Mouse (Mus musculus) heart, embryonic 14.5 days (tissue): ENCODE measurements around the gene Zfp64. TPM values are rescaled to one million over a fixed set of nuclear protein-coding genes. Genes with fewer than 3 reads are reported as not detected.

Experiments
- ATAC-seq: fragments of 200-750 bp; cut with Nextera tagmentation; 2 replicates; pipeline ENCODE4 v1.8.0; 2017; ENCODE audit warnings: low read depth, moderate TSS enrichment; ENCODE audit not compliant: insufficient number of reproducible peaks, insufficient read depth, low FRiP score
- H3K27ac ChIP-seq, 2 experiments: fragments of 200-500 bp in 1 of 2; fragments of 300-500 bp in 1 of 2; sonication (generic) in 1 of 2; replicated peaks in 1 of 2; 2 replicates each; pipeline ENCODE4 v1.5.1; 2012 to 2014; ENCODE audit warnings: low read depth in 2 of 2, low read length in 2 of 2, control low read depth in 1 of 2, mild to moderate bottlenecking in 1 of 2, mixed read lengths in 1 of 2; ENCODE audit not compliant: control insufficient read depth in 1 of 2, insufficient read depth in 1 of 2
- H3K27me3 ChIP-seq: fragments of 300-500 bp; sonication (generic); 2 replicates; pipeline ENCODE4 v1.6.1; 2014; ENCODE audit warnings: mild to moderate bottlenecking, low read length, control low read depth; ENCODE audit not compliant: control insufficient read depth, insufficient read depth
- H3K36me3 ChIP-seq: fragments of 300-500 bp; sonication (generic); 2 replicates; pipeline ENCODE4 v1.6.1; 2014; ENCODE audit warnings: mild to moderate bottlenecking, control low read depth, low read length, mixed read lengths; ENCODE audit not compliant: control insufficient read depth, insufficient read depth
- H3K4me1 ChIP-seq, 2 experiments: fragments of 200-500 bp in 1 of 2; fragments of 300-500 bp in 1 of 2; sonication (generic) in 1 of 2; 2 replicates each; pipeline ENCODE4 v1.6.1; 2012 to 2014; ENCODE audit warnings: low read length in 2 of 2, control low read depth in 1 of 2, mixed read lengths in 1 of 2; ENCODE audit not compliant: control insufficient read depth in 2 of 2, insufficient read depth in 2 of 2
- H3K4me2 ChIP-seq: fragments of 300-500 bp; sonication (generic); 2 replicates; pipeline ENCODE4 v1.6.1; 2014; ENCODE audit warnings: mild to moderate bottlenecking, low read length
- H3K4me3 ChIP-seq, 2 experiments: fragments of 200-500 bp in 1 of 2; fragments of 300-500 bp in 1 of 2; sonication (generic) in 1 of 2; 2 replicates each; pipeline ENCODE4 v1.5.1; 2012 to 2014; ENCODE audit warnings: low read length in 2 of 2, mild to moderate bottlenecking in 2 of 2, control low read depth in 1 of 2, low read depth in 1 of 2, moderate library complexity in 1 of 2; ENCODE audit not compliant: control insufficient read depth in 1 of 2, insufficient read depth in 1 of 2
- H3K9ac ChIP-seq: fragments of 300-500 bp; sonication (generic); 2 replicates; pipeline ENCODE4 v1.6.1; 2014; ENCODE audit warnings: mild to moderate bottlenecking, low read length
- H3K9me3 ChIP-seq: fragments of 300-500 bp; sonication (generic); 2 replicates; pipeline ENCODE4 v1.6.1; 2016; ENCODE audit warnings: low read length, control low read depth; ENCODE audit not compliant: control insufficient read depth
- WGBS: fragments of 180-500 bp; shearing (Covaris S2); extraction: QIAGEN DNeasy Blood & Tissue Kit; methylation state at CpG from one replicate; pipeline ENCODE4 v1.1.7; 2014; 5-methylcytosine and 5-hydroxymethylcytosine counted together
- polyA plus RNA-seq: library from polyadenylated mRNA; unstranded; fragments of >200 nt; fragmentation: Nextera tagmentation; extraction: Ambion mirVana; gene quantifications from 2 replicates; pipeline ENCODE4 v1.2.1, GENCODE M21; 2014

The Zfp64 gene
- polyA plus RNA-seq, 1 experiment from 2014 or later = 15.3 TPM

GRCm38 (mm10) chr2:168944011-168944410 lies 11.4 kb downstream of the Zfp64 start:
- Histone ChIP-seq H3K4me1 (no peaks in the 10 kb centered on the region), H3K9ac (no peak overlapping the region), H3K36me3 (peaks cover 82% of the 10 kb centered on the region), H3K4me3 (no peak overlapping the region), H3K27me3 (no peaks in the 10 kb centered on the region), H3K27ac (no peak overlapping the region), H3K4me2 (no peak overlapping the region), H3K9me3 (no peaks in the 10 kb centered on the region)
- ATAC-seq = no peak
- 85% methylated on average over 4 of the region's 4 CpGs for WGBS

GRCm38 (mm10) chr2:168939941-168940340 lies 15.4 kb downstream of the Zfp64 start:
- H3K27ac ChIP-seq = no peak overlapping the region
- H3K9me3 ChIP-seq = no peaks in the 10 kb centered on the region
- H3K4me1 ChIP-seq = no peaks in the 10 kb centered on the region
- no peak overlapping the region for H3K9ac ChIP-seq
- no peak overlapping the region for H3K4me2 ChIP-seq
- peaks cover 72% of the 10 kb centered on the region for H3K36me3 ChIP-seq
- H3K27me3 ChIP-seq = no peaks in the 10 kb centered on the region
- whole genome bisulfite sequencing = 97% methylated on average over 8 of the region's 8 CpGs
- no peak overlapping the region for H3K4me3 ChIP-seq
- no peak for ATAC-seq

- Histone ChIP-seq H3K27ac (no peak overlapping the region), H3K36me3 (peaks cover 72% of the 10 kb centered on the region), H3K9ac (no peak overlapping the region), H3K4me3 (no peak overlapping the region), H3K4me1 (no peaks in the 10 kb centered on the region), H3K9me3 (no peaks in the 10 kb centered on the region), H3K27me3 (no peaks in the 10 kb centered on the region), H3K4me2 (no peak overlapping the region)
- 90% methylated on average over 10 of the region's 10 CpGs for WGBS
- no peak for ATAC-seq
Observed at GRCm38 (mm10) chr2:168939261-168939933, 16.0 kb downstream of the Zfp64 start.

- Histone ChIP-seq H3K27me3 (no peaks in the 10 kb centered on the region), H3K4me3 (no peak overlapping the region), H3K9me3 (no peaks in the 10 kb centered on the region), H3K4me1 (no peaks in the 10 kb centered on the region), H3K9ac (no peak overlapping the region), H3K36me3 (peaks cover 78% of the 10 kb centered on the region), H3K27ac (no peak overlapping the region), H3K4me2 (no peak overlapping the region)
- 90% methylated on average over 6 of the region's 6 CpGs for WGBS
- no peak for ATAC-seq
Observed at GRCm38 (mm10) chr2:168936896-168937295, 18.5 kb downstream of the Zfp64 start.

GRCm38 (mm10) chr2:168935165-168935564 lies 20.2 kb downstream of the Zfp64 start:
- no peak for ATAC-seq
- Histone ChIP-seq H3K27ac (no peak overlapping the region), H3K4me3 (no peak overlapping the region), H3K27me3 (no peaks in the 10 kb centered on the region), H3K4me2 (no peak overlapping the region), H3K36me3 (peaks cover 83% of the 10 kb centered on the region), H3K9me3 (no peaks in the 10 kb centered on the region), H3K9ac (no peak overlapping the region), H3K4me1 (no peaks in the 10 kb centered on the region)
- 84% methylated on average over 35 of the region's 35 CpGs for WGBS

- no peak overlapping the region for H3K27ac ChIP-seq
- H3K9me3 ChIP-seq = no peaks in the 10 kb centered on the region
- no peak overlapping the region for H3K4me3 ChIP-seq
- no peak overlapping the region for H3K4me2 ChIP-seq
- no peak overlapping the region for H3K9ac ChIP-seq
- no peak for ATAC-seq
- WGBS = 88% methylated on average over 14 of the region's 14 CpGs
- no peaks in the 10 kb centered on the region for H3K27me3 ChIP-seq
- no peaks in the 10 kb centered on the region for H3K4me1 ChIP-seq
- peaks cover 64% of the 10 kb centered on the region for H3K36me3 ChIP-seq
Observed at GRCm38 (mm10) chr2:168931686-168932085, 23.7 kb downstream of the Zfp64 start.

- Histone ChIP-seq H3K4me2 (no peak overlapping the region), H3K36me3 (peaks cover 66% of the 10 kb centered on the region), H3K27me3 (no peaks in the 10 kb centered on the region), H3K9me3 (no peaks in the 10 kb centered on the region), H3K4me1 (no peaks in the 10 kb centered on the region), H3K4me3 (no peak overlapping the region), H3K9ac (no peak overlapping the region), H3K27ac (no peak overlapping the region)
- WGBS = 29% methylated on average over 10 of the region's 10 CpGs
- no peak for ATAC-seq
Observed at GRCm38 (mm10) chr2:168929691-168930090, 25.7 kb downstream of the Zfp64 start.

- Histone ChIP-seq H3K27ac (no peak overlapping the region), H3K4me3 (no peak overlapping the region), H3K36me3 (peaks cover 43% of the 10 kb centered on the region)
Observed at GRCm38 (mm10) chr2:168927401-168927800, 28.0 kb downstream of the Zfp64 start.

More at GRCm38 (mm10) chr2:168927401-168927800, 28.0 kb downstream of the Zfp64 start:
- no peak for ATAC-seq
- no peak overlapping the region for H3K4me2 ChIP-seq
- H3K9ac ChIP-seq = no peak overlapping the region
- H3K27me3 ChIP-seq = no peaks in the 10 kb centered on the region
- H3K9me3 ChIP-seq = no peaks in the 10 kb centered on the region
- no peaks in the 10 kb centered on the region for H3K4me1 ChIP-seq
- WGBS = 91% methylated on average over 7 of the region's 7 CpGs
